Mouse (Mus musculus) small intestine, adult 10 weeks (tissue): ENCODE measurements around the gene Dleu7. TPM values are rescaled to one million over a fixed set of nuclear protein-coding genes. Genes with fewer than 3 reads are reported as not detected.

Source experiments
- polyA plus RNA-seq: library from polyadenylated mRNA; stranded (reverse); fragments of 350-450 nt; fragmentation: Illumina TruSeq; extraction: RNeasy Lipid Tissue Mini Kit (QIAGEN cat#74804); gene quantifications from one replicate; pipeline ENCODE4 v1.2.3, GENCODE M21; 2014; ENCODE audit warnings: low replicate concordance

Dleu7 gene
- polyA plus RNA-seq, result 1.0 TPM

GRCm38 (mm10) chr14:62292488-62293339 lies at the start of gene Dleu7, which contains the start of gene Rnaseh2b:
TSS of gene Dleu7 (minus strand) at chr14:62293047.
TSS of gene Rnaseh2b (plus strand) at chr14:62292589.

Other genes with a start within 250 kb of the Dleu7 start
- gene Rnaseh2b, start 458 bp downstream of the Dleu7 start, polyA plus RNA-seq, result 32.5 TPM
- not detected for gene Gucy1b2, start 163.2 kb upstream of the Dleu7 start, polyA plus RNA-seq